Mouse (Mus musculus): Measurements from ENCODE around the gene Zfp174. TPM values are rescaled to one million over a fixed set of nuclear protein-coding genes. Genes with fewer than 3 reads are reported as not detected.
"Not testable (repeated sequence)": the region's sequence is repeated elsewhere in the genome, so short reads cannot be mapped to it uniquely, and the experiment has no call there.

Gene Zfp174
- polyA plus RNA-seq (2015; fragmentation: Nextera tagmentation; extraction: Ambion mirVana): 2.1 and 2.2 TPM in 2 replicates

GRCm38 (mm10) chr16:3846711-3847518, at the start of gene Zfp174:
Zfp174 (plus strand) TSS chr16:3847268.
- ATAC-seq (ENCODE audit: low FRiP score): peak; percentile 99
- WGBS: 3% methylated on average over 38 of the region's 38 CpGs
- peak within 1 kb of the TSS; percentile 79 for H3K9ac ChIP-seq (replicated peaks)
- H3K9me3 ChIP-seq (replicated peaks): no peaks in the 10 kb centered on the region
- H3K4me3 ChIP-seq (replicated peaks): peak within 1 kb of the TSS; percentile 79
- peak within 1 kb of the TSS; percentile 79 for H3K4me2 ChIP-seq
- H3K36me3 ChIP-seq: no peaks in the 10 kb centered on the region
- H3K4me1 ChIP-seq: peaks cover 25% of the 10 kb centered on the region
- no peaks in the 10 kb centered on the region for H3K27me3 ChIP-seq (replicated peaks)
- H3K27ac ChIP-seq (replicated peaks): peak within 1 kb of the TSS; percentile 73

DNA sequence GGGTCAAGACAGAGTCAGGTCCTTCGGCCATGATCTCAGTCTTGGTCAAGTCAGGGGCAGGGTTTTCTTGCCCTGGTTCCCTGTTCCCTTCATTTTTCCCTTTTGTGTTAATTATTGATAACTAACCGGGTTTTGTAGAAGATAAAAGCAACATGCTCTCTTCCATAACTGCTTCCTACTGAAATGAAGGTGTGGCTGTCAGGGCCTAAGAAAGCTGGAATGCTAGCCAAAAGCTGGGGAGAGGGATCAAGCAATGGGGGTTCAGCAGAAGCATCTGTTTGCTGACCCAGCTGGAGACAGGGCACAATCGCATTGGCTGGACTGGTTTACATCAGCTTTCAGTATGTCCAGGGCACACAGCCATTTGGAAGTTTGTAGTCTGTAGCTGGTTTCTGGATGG, 38.9 kb upstream of the Zfp174 start:
- no peaks in the 10 kb centered on the region for H3K9me3 ChIP-seq (replicated peaks)
- WGBS: 94% methylated on average over 3 of the region's 3 CpGs
- H3K9ac ChIP-seq (replicated peaks): no peak overlapping the region
- no peak overlapping the region for H3K4me2 ChIP-seq
- H3K36me3 ChIP-seq: no peaks in the 10 kb centered on the region
- no peaks in the 10 kb centered on the region for H3K27me3 ChIP-seq (replicated peaks)
- no peak overlapping the region for H3K27ac ChIP-seq (replicated peaks)
- no peak for ATAC-seq (ENCODE audit: low FRiP score)
- no peaks in the 10 kb centered on the region for H3K4me1 ChIP-seq
- no peak overlapping the region for H3K4me3 ChIP-seq (replicated peaks)

DNA sequence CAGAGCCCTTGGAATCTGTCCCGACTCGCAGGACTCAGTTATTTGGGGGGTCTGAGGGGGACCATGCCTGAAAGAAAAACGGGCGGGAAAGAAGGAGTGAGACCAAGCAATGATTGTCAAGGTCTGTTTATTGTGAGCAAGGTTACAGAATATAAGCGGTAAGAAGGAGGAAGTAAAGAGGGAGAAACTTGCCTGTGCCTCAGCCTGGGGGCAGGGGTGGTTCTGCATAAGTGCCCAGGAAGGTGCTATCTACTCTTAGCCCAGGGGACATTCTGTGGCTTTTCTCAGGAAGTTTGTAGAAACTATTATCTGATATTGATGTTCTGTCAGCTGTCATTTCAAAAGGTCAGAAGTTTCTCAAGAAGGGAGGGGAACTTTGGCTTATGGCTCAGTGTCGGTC, 32.4 kb upstream of the Zfp174 start:
- 89% methylated on average over 6 of the region's 6 CpGs for WGBS
- not testable (repeated sequence) for H3K4me2 ChIP-seq; H3K4me1 ChIP-seq; H3K36me3 ChIP-seq; H3K9me3 ChIP-seq (replicated peaks); H3K27ac ChIP-seq (replicated peaks); H3K27me3 ChIP-seq (replicated peaks); H3K9ac ChIP-seq (replicated peaks); ATAC-seq (ENCODE audit: low FRiP score); H3K4me3 ChIP-seq (replicated peaks)

- H3K4me1 ChIP-seq: no peaks in the 10 kb centered on the region
- H3K9me3 ChIP-seq (replicated peaks): no peaks in the 10 kb centered on the region
- H3K4me2 ChIP-seq: no peak overlapping the region
- WGBS: 94% methylated on average over 2 of the region's 2 CpGs
- no peak overlapping the region for H3K4me3 ChIP-seq (replicated peaks)
- H3K36me3 ChIP-seq: no peaks in the 10 kb centered on the region
- H3K27me3 ChIP-seq (replicated peaks): no peaks in the 10 kb centered on the region
- no peak overlapping the region for H3K9ac ChIP-seq (replicated peaks)
- ATAC-seq (ENCODE audit: low FRiP score): no peak
- no peak overlapping the region for H3K27ac ChIP-seq (replicated peaks)
Observed at GRCm38 (mm10) chr16:3820202-3820601, 26.9 kb upstream of the Zfp174 start.

DNA sequence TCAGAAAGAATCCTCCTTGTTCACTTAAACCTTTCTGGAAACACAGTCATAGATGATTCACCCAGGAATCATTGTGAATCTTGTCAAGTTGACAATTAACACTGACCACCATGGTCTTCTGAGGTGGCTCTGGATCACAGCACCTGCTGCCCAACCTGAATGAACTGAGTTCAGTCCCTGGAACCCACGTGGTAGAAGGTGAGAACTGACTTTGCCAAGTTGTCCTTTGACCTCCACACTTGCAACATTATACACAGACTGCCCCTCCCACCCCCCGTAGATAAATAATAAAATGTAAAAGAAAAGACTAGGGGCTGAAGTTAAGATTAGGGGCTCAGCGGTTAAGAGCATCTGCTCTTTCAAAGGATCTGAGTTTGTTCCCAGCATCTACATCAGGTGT, 19.0 kb upstream of the Zfp174 start:
- Histone ChIP-seq H3K4me2 (no peak overlapping the region), H3K9me3 (replicated peaks) (no peaks in the 10 kb centered on the region), H3K27ac (replicated peaks) (no peak overlapping the region), H3K4me1 (no peaks in the 10 kb centered on the region), H3K4me3 (replicated peaks) (no peak overlapping the region), H3K9ac (replicated peaks) (no peak overlapping the region), H3K36me3 (no peaks in the 10 kb centered on the region), H3K27me3 (replicated peaks) (no peaks in the 10 kb centered on the region)
- ATAC-seq (ENCODE audit: low FRiP score): no peak
- 58% methylated on average over 3 of the region's 3 CpGs for WGBS

DNA sequence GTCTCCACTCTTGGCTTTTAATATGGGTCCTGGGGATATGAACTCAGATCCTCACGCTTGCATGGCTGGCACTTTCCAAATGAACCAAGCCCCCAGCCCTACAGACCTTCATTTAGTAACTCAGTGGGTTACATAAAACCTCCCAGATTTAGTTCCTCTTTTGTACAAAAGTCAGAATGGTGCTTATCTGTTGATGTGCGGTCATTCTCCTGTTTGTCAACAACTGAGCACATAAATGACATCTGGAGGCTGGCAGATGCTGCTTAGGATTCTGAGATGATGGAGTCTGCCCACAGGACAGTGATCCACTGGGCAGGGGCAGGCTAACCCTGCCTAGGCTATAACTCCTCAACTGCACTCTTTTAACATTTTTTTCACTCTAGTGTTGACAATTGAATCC, 17.3 kb upstream of the Zfp174 start:
- H3K9me3 ChIP-seq (replicated peaks): no peaks in the 10 kb centered on the region
- H3K4me1 ChIP-seq: no peaks in the 10 kb centered on the region
- no peaks in the 10 kb centered on the region for H3K27me3 ChIP-seq (replicated peaks)
- no peak for ATAC-seq (ENCODE audit: low FRiP score)
- no peaks in the 10 kb centered on the region for H3K36me3 ChIP-seq
- H3K9ac ChIP-seq (replicated peaks): no peak overlapping the region
- no peak overlapping the region for H3K4me2 ChIP-seq
- WGBS: 95% methylated on average over 2 of the region's 2 CpGs
- no peak overlapping the region for H3K27ac ChIP-seq (replicated peaks)
- no peak overlapping the region for H3K4me3 ChIP-seq (replicated peaks)

DNA sequence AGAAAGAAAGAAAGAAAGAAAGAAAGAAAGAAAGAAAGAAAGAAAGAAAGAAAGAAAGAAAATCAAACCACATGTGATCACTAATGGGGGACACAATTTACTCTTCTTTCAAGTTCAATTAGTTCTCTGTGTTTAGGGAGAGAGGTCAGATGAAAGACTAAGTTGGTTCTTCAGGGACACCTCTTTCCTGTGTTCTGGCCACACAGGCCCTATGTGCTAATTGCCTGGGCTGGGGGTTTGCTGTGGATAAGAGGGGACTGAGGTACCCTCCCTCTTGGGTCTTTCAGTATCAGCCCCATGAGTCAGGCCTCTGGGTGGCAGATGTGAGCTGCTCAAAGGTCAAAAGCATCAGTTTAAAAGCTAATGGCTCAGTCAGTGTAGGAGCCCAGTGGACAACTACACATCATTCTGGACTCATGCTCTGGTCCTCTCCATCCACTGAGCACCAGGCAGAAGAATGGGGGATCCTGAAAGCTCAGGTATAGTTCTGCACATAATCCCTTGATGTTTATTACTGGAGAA, 16.4 kb upstream of the Zfp174 start, which contains the start of gene Olfr15:
TSS of gene Olfr15 (plus strand) at position 291 of the 522 bp plus-strand sequence.
- no peaks in the 10 kb centered on the region for H3K4me1 ChIP-seq
- ATAC-seq (ENCODE audit: low FRiP score): no peak
- H3K36me3 ChIP-seq: no peaks in the 10 kb centered on the region
- no peak within 1 kb of the TSS for H3K4me2 ChIP-seq
- H3K9me3 ChIP-seq (replicated peaks): no peaks in the 10 kb centered on the region
- no peak within 1 kb of the TSS for H3K9ac ChIP-seq (replicated peaks)
- H3K4me3 ChIP-seq (replicated peaks): no peak within 1 kb of the TSS
- no peaks in the 10 kb centered on the region for H3K27me3 ChIP-seq (replicated peaks)
- H3K27ac ChIP-seq (replicated peaks): no peak within 1 kb of the TSS

GRCm38 (mm10) chr16:3835461-3835860, 11.6 kb upstream of the Zfp174 start:
- Histone ChIP-seq H3K4me2 (no peak overlapping the region), H3K9ac (replicated peaks) (no peak overlapping the region), H3K4me3 (replicated peaks) (no peak overlapping the region), H3K27ac (replicated peaks) (no peak overlapping the region), H3K27me3 (replicated peaks) (no peaks in the 10 kb centered on the region), H3K9me3 (replicated peaks) (no peaks in the 10 kb centered on the region), H3K36me3 (no peaks in the 10 kb centered on the region), H3K4me1 (no peaks in the 10 kb centered on the region)
- WGBS: 86% methylated on average over 2 of the region's 2 CpGs
- ATAC-seq (ENCODE audit: low FRiP score): no peak

DNA sequence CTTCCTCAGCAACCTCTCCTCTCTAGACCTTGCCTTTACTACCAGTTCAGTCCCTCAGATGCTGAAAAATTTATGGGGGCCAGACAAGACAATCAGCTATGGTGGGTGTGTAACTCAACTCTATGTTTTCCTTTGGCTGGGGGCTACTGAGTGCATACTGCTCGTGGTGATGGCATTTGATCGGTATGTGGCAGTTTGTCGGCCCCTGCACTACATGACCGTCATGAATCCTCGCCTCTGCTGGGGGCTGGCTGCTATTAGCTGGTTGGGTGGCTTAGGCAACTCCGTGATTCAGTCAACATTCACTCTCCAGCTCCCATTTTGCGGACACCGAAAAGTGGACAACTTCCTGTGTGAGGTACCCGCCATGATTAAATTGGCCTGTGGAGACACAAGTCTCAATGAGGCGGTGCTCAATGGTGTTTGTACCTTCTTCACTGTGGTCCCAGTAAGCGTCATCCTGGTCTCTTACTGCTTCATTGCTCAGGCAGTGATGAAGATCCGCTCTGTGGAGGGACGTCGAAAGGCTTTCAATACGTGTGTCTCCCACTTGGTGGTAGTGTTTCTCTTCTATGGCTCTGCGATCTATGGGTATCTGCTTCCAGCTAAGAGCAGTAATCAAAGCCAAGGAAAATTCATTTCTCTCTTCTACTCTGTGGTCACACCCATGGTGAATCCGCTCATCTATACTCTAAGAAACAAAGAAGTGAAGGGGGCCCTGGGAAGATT, 7.7 kb upstream of the Zfp174 start:
- H3K4me2 ChIP-seq: no peak overlapping the region
- H3K4me1 ChIP-seq: 0 out of 2 replicates have a peak, but pooled peaks cover 3% of the 10 kb centered on the region
- H3K9ac ChIP-seq (replicated peaks): no peak overlapping the region
- no peak overlapping the region for H3K4me3 ChIP-seq (replicated peaks)
- no peaks in the 10 kb centered on the region for H3K9me3 ChIP-seq (replicated peaks)
- no peak overlapping the region for H3K27ac ChIP-seq (replicated peaks)
- ATAC-seq (ENCODE audit: low FRiP score): no peak
- WGBS: 64% methylated on average over 17 of the region's 17 CpGs
- H3K36me3 ChIP-seq: no peaks in the 10 kb centered on the region
- H3K27me3 ChIP-seq (replicated peaks): no peaks in the 10 kb centered on the region

GRCm38 (mm10) chr16:3842989-3843388, 4.1 kb upstream of the Zfp174 start:
- Histone ChIP-seq H3K4me3 (replicated peaks) (no peak overlapping the region), H3K27me3 (replicated peaks) (no peaks in the 10 kb centered on the region), H3K27ac (replicated peaks) (no peak overlapping the region), H3K36me3 (no peaks in the 10 kb centered on the region), H3K4me1 (peaks cover 14% of the 10 kb centered on the region), H3K4me2 (no peak overlapping the region), H3K9me3 (replicated peaks) (no peaks in the 10 kb centered on the region), H3K9ac (replicated peaks) (no peak overlapping the region)
- ATAC-seq (ENCODE audit: low FRiP score): no peak
- 32% methylated on average over 4 of the region's 4 CpGs for WGBS

DNA sequence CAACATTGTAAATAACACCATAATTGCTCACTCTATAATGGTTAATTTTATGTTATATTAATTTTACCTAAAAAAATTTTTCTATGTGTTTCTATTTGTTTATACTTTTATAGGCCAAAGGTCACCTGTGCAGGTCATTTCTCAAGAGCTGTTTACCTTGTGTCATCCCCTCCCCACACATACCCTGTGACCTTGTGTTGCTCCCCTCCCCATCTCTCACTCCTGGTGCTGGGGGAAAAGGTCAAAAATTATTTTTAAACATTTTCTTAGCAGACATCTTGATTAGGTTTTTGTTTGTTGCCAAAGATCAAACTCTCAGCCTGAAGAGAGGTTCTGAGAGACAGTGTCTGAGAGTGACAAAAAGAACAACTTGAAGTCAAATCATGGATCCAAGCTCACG, 3.3 kb upstream of the Zfp174 start:
- Histone ChIP-seq H3K4me3 (replicated peaks) (no peak overlapping the region), H3K36me3 (no peaks in the 10 kb centered on the region)
- no peak for ATAC-seq (ENCODE audit: low FRiP score)

GRCm38 (mm10) chr16:3847871-3848270, 803 bp downstream of the Zfp174 start:
- 0 out of 2 replicates have a peak overlapping the region, but pooled peaks have one; percentile 73 for H3K27ac ChIP-seq (replicated peaks)
- H3K4me2 ChIP-seq: peak overlapping the region; percentile 79
- no peaks in the 10 kb centered on the region for H3K36me3 ChIP-seq
- H3K9ac ChIP-seq (replicated peaks): peak overlapping the region; percentile 79
- peak overlapping the region; percentile 79 for H3K4me3 ChIP-seq (replicated peaks)
- no peaks in the 10 kb centered on the region for H3K9me3 ChIP-seq (replicated peaks)
- ATAC-seq (ENCODE audit: low FRiP score): no peak
- no peaks in the 10 kb centered on the region for H3K27me3 ChIP-seq (replicated peaks)
- 74% methylated on average over 4 of the region's 4 CpGs for WGBS
- peaks cover 25% of the 10 kb centered on the region for H3K4me1 ChIP-seq

More for the DNA sequence above, 3.3 kb upstream of the Zfp174 start:
- Histone ChIP-seq H3K4me2 (no peak overlapping the region), H3K4me1 (peaks cover 19% of the 10 kb centered on the region), H3K27me3 (replicated peaks) (no peaks in the 10 kb centered on the region), H3K27ac (replicated peaks) (no peak overlapping the region), H3K9me3 (replicated peaks) (no peaks in the 10 kb centered on the region), H3K9ac (replicated peaks) (no peak overlapping the region)
- 79% methylated on average over 1 of the region's 1 CpGs for WGBS
